Mouse (Mus musculus) neural tube, embryonic 11.5 days (tissue): ENCODE measurements at regions not wholly inside any gene's neighbourhood (a gene's known extent, or its start where the extent isn't known, plus 50 kb on each side); places are given as distances from the start of the nearest gene placed in this dataset.

ENCODE experiments used
- ATAC-seq: fragments of 200-750 bp; cut with Nextera tagmentation; 2 replicates; pipeline ENCODE4 v1.8.0; 2017; ENCODE audit warnings: moderate number of reproducible peaks, mild to moderate bottlenecking, moderate TSS enrichment, moderate library complexity; ENCODE audit not compliant: insufficient read depth, low FRiP score, low TSS enrichment
- DNase-seq: peaks from one replicate; pipeline ENCODE4 v3.0.0-alpha.2; 2015; ENCODE audit warnings: low spot score
- H3K27ac ChIP-seq: fragments of 300-500 bp; sonication (generic); 2 replicates; pipeline ENCODE4 v1.5.1; 2014; ENCODE audit warnings: low read depth, mild to moderate bottlenecking, low read length
- H3K27me3 ChIP-seq: fragments of 300-500 bp; sonication (generic); 2 replicates; pipeline ENCODE4 v1.6.1; 2014; ENCODE audit warnings: mild to moderate bottlenecking, low read length, mixed read lengths; ENCODE audit not compliant: control insufficient read depth, insufficient read depth
- H3K36me3 ChIP-seq: fragments of 300-500 bp; sonication (generic); 2 replicates; pipeline ENCODE4 v1.6.1; 2014; ENCODE audit warnings: mild to moderate bottlenecking, low read length, moderate library complexity, mixed read lengths; ENCODE audit not compliant: control insufficient read depth, insufficient read depth
- H3K4me1 ChIP-seq: fragments of 300-500 bp; sonication (generic); 2 replicates; pipeline ENCODE4 v1.6.1; 2014; ENCODE audit warnings: low read length, mixed read lengths; ENCODE audit not compliant: control insufficient read depth, insufficient read depth
- H3K4me2 ChIP-seq: fragments of 300-500 bp; sonication (generic); 2 replicates; pipeline ENCODE4 v1.6.1; 2014; ENCODE audit warnings: low read depth, mild to moderate bottlenecking, moderate library complexity
- H3K4me3 ChIP-seq: fragments of 300-500 bp; sonication (generic); 2 replicates; pipeline ENCODE4 v1.5.1; 2014; ENCODE audit warnings: low read depth, low read length
- H3K9ac ChIP-seq: fragments of 300-500 bp; sonication (generic); 2 replicates; pipeline ENCODE4 v1.6.1; 2014; ENCODE audit warnings: mild to moderate bottlenecking, low read length
- H3K9me3 ChIP-seq: fragments of 300-500 bp; sonication (generic); 2 replicates; pipeline ENCODE4 v1.6.1; 2016; ENCODE audit warnings: low read length; ENCODE audit not compliant: control insufficient read depth
- WGBS: fragments of 180-500 bp; shearing (Covaris S2); extraction: QIAGEN DNeasy Blood & Tissue Kit; methylation state at CpG from one replicate; pipeline ENCODE4 v1.1.7; 2014; 5-methylcytosine and 5-hydroxymethylcytosine counted together

GRCm38 (mm10) chr2:78656668-78657067 lies 211.3 kb upstream of the Ube2e3 start:
- Histone ChIP-seq H3K27me3 (no peaks in the 10 kb centered on the region), H3K4me2 (no peak overlapping the region), H3K4me3 (no peak overlapping the region), H3K9ac (no peak overlapping the region), H3K36me3 (no peaks in the 10 kb centered on the region), H3K9me3 (no peaks in the 10 kb centered on the region), H3K4me1 (no peaks in the 10 kb centered on the region), H3K27ac (no peak overlapping the region)
- DNase-seq, result no peak
- WGBS, result 86% methylated on average over 2 of the region's 2 CpGs
- ATAC-seq, result no peak

DNA sequence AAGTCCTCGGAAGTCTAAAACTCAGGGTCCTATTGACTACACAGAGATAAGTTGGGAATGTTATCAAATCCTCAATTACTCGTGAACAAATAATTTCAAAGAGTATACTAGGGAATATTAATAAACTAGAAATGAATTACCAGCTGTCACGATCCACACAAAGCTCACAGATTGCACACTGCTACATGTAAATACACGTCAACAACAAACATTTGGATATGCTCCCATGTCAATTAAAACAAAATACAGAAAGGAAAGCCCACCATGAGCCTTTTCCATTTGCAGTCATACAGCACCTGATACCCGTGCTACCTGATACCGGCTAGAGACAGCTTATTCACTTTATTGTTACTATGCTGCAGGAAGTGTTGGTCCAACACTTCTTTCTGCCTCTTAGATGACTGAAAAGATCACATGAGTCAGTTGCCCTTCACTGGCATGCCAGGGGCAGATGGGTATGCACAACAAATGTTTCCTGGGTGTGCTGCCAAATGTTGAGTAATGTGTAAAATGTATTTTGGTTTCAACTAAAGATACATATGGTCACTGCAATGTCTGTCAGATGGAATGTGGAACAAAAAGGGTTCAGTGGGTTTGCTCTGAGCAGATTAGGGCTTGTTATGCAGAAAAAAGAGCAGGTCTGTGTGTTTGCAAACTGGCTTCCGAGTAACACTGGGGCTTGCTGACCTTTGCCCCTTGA lies 212.6 kb upstream of the Ube2e3 start:
- 76% methylated on average over 7 of the region's 7 CpGs for WGBS
- Histone ChIP-seq H3K4me3 (no peak overlapping the region), H3K4me1 (no peaks in the 10 kb centered on the region), H3K9ac (no peak overlapping the region), H3K27ac (no peak overlapping the region), H3K36me3 (no peaks in the 10 kb centered on the region), H3K27me3 (no peaks in the 10 kb centered on the region), H3K9me3 (no peaks in the 10 kb centered on the region), H3K4me2 (no peak overlapping the region)
- peak; percentile 12 for DNase-seq
- ATAC-seq, result no peak

DNA sequence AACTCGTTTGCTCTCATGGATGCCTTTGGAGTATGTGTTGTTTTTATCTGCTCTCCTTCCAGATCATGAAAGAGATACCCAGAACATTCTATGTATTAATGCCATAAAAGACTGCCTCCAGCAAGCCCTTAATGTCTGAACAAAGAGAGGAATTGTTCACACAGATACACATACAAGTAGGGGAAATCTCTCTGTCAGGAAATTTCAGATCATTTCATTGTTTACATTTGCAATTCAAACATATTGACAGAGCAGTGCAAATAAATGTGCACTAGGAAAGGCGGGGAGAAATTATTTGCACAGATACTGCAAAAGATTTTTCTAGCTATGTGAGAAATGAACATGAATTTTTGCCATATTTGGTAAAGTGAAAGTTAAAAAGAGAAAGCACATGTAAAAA lies 216.4 kb upstream of the Ube2e3 start:
- H3K9ac ChIP-seq, result no peak overlapping the region
- WGBS, result 53% methylated on average over 2 of the region's 2 CpGs
- DNase-seq (no peak), ATAC-seq (no peak)
- H3K4me2 ChIP-seq, result no peak overlapping the region
- H3K9me3 ChIP-seq, result no peaks in the 10 kb centered on the region
- no peak overlapping the region for H3K27ac ChIP-seq
- no peak overlapping the region for H3K4me3 ChIP-seq
- no peaks in the 10 kb centered on the region for H3K27me3 ChIP-seq
- H3K4me1 ChIP-seq, result no peaks in the 10 kb centered on the region
- no peaks in the 10 kb centered on the region for H3K36me3 ChIP-seq

- Histone ChIP-seq H3K4me2 (no peak overlapping the region), H3K9ac (no peak overlapping the region), H3K4me1 (no peaks in the 10 kb centered on the region), H3K27me3 (no peaks in the 10 kb centered on the region), H3K36me3 (no peaks in the 10 kb centered on the region), H3K27ac (no peak overlapping the region), H3K4me3 (no peak overlapping the region), H3K9me3 (no peaks in the 10 kb centered on the region)
- 83% methylated on average over 6 of the region's 6 CpGs for WGBS
- ATAC-seq (no peak), DNase-seq (no peak)
Observed at GRCm38 (mm10) chr2:78640361-78640760, 227.6 kb upstream of the Ube2e3 start.

DNA sequence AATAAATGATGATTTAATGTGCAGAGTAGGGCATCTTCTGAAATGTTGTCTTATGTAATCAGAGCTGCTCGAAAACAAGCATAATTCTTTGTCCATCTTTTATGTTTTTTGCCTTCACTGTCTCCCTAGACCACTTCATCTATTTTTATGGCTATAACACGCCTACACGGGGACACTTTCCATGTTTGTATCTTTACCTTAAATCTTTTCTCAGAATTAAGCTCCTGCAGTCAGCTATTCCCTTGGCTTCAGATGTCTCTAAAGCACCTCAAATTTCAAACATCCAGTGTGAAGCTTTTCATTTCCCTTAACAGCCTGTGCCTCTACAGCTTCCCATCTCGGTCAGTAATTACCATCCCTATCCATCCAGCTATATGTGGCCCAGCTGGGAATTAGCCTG lies 242.7 kb upstream of the Ube2e3 start:
- Histone ChIP-seq H3K27ac (no peak overlapping the region), H3K9ac (no peak overlapping the region), H3K36me3 (no peaks in the 10 kb centered on the region), H3K27me3 (no peaks in the 10 kb centered on the region), H3K4me2 (no peak overlapping the region), H3K4me1 (no peaks in the 10 kb centered on the region), H3K9me3 (no peaks in the 10 kb centered on the region), H3K4me3 (no peak overlapping the region)
- ATAC-seq (no peak), DNase-seq (no peak)
- 76% methylated on average over 4 of the region's 4 CpGs for WGBS

- H3K4me3 ChIP-seq, result no peak overlapping the region
- H3K4me1 ChIP-seq, result no peaks in the 10 kb centered on the region
- no peak overlapping the region for H3K4me2 ChIP-seq
- no peaks in the 10 kb centered on the region for H3K27me3 ChIP-seq
- no peaks in the 10 kb centered on the region for H3K9me3 ChIP-seq
- no peak overlapping the region for H3K9ac ChIP-seq
- H3K36me3 ChIP-seq, result no peaks in the 10 kb centered on the region
- no peak overlapping the region for H3K27ac ChIP-seq
- no peak for DNase-seq
- ATAC-seq, result no peak
Observed at GRCm38 (mm10) chr2:78606388-78606787, 261.5 kb upstream of the Ube2e3 start.

GRCm38 (mm10) chr2:78600753-78601152 lies 267.2 kb upstream of the Ube2e3 start:
- Histone ChIP-seq H3K9ac (no peak overlapping the region), H3K9me3 (no peaks in the 10 kb centered on the region), H3K27ac (no peak overlapping the region), H3K36me3 (no peaks in the 10 kb centered on the region), H3K27me3 (no peaks in the 10 kb centered on the region), H3K4me1 (no peaks in the 10 kb centered on the region), H3K4me2 (no peak overlapping the region), H3K4me3 (no peak overlapping the region)
- DNase-seq (no peak), ATAC-seq (no peak)
- WGBS, result 92% methylated on average over 2 of the region's 2 CpGs

DNA sequence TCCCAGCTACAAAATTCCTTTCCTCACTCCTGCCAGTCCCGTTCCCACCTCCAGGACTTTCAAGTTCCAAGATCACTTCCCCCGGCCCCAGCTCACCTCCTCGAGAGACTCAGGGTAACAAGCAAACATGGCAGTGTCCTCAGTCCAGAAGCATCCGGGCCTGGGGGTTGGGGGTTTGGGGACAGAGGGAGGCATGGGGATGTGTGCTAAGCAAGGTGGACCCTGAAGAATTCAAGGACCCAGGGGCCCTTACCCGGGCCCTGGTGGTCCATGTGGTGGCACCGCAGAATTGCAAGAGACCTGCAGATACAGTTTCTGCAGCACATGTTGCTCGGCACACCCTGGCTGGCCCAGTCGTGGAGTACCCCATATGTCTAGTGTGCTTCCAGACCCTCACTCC lies 269.9 kb upstream of the Ube2e3 start:
- ATAC-seq, result no peak
- Histone ChIP-seq H3K9me3 (no peaks in the 10 kb centered on the region), H3K4me3 (no peak overlapping the region), H3K4me2 (no peak overlapping the region), H3K36me3 (no peaks in the 10 kb centered on the region), H3K4me1 (no peaks in the 10 kb centered on the region), H3K27me3 (no peaks in the 10 kb centered on the region), H3K9ac (no peak overlapping the region), H3K27ac (no peak overlapping the region)
- 91% methylated on average over 8 of the region's 8 CpGs for WGBS
- DNase-seq, result no peak

DNA sequence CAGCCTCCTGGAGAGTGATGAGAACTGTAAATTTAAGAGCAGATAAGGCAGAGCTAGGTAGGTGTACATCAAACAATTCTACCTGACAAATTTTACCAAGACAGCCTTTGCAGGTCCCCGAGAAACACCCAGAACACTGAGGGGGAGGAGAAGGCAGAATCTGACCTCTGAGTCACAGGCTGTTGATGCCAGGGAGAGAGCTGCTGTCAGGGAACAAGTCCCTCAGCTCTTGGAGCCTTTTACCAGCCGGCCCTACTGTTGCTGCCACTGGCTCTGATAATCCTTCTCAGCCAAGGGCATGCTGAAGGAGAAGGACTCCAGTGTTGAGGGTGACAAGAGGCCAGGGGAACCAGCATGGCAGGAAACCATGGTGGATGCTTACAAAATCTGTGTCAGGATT lies 271.7 kb upstream of the Ube2e3 start:
- Histone ChIP-seq H3K4me3 (no peak overlapping the region), H3K36me3 (no peaks in the 10 kb centered on the region), H3K4me2 (no peak overlapping the region), H3K4me1 (no peaks in the 10 kb centered on the region), H3K9me3 (no peaks in the 10 kb centered on the region), H3K27me3 (no peaks in the 10 kb centered on the region), H3K27ac (no peak overlapping the region), H3K9ac (no peak overlapping the region)
- 70% methylated on average over 2 of the region's 2 CpGs for WGBS
- no peak for ATAC-seq
- no peak for DNase-seq
